Mouse (Mus musculus): ENCODE measurements around the gene Il27.

DNA sequence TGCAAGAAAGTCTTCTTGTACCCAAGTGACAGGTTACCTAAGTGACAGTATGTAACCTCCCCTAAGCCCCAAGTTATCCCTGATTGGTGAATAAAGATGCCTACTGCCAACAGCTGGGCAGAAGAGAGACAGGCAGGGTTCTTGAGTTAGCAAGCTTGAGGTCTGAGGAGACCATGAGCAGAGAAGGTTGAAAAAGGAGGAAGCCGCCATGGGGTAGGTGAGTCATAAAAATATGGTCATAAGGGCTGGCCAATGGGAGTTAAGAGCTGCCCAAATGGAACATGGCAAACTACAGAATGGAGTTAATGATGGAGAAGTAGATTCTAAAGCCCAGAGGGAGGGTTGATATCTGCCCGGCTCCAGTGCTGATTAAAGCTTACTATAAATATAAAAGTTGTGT is 49.1 kb downstream of the Il27 start:
- TF ChIP-seq POLR2A (IDR thresholded peaks at IDR 0.05; ENCODE audit: borderline replicate concordance, insufficient read depth, low read length) (no peak), CTCF (IDR thresholded peaks at IDR 0.05; ENCODE audit: borderline replicate concordance, insufficient read depth, low read depth, low read length) (no peak)

All from cerebellum, adult 2 months (tissue).